In genomic region chr5:43263951-43264350, GRCm38 (mm10) we compare ENCODE assay signal across 12 mouse cellular contexts.
"Had no signal": no experiment of that assay in that cellular context is flagged by ENCODE, and none has a peak within 500 bp of the region (broad histone marks: within the 10 kb centered on the region; RNA-seq: fewer than 3 reads in every experiment).

No protein-coding gene starts in this region.

- H3K9ac ChIP-seq: limb, embryonic 15.5 days; liver, embryonic 12.5 days; lung, embryonic 14.5 days; midbrain, embryonic 12.5 days had no signal

- H3K4me2 ChIP-seq: limb, embryonic 15.5 days; liver, embryonic 12.5 days; lung, embryonic 14.5 days; midbrain, embryonic 12.5 days had no signal

- H3K4me1 ChIP-seq: limb, embryonic 15.5 days; liver, embryonic 12.5 days; midbrain, embryonic 12.5 days had no signal

- H3K27me3 ChIP-seq: limb, embryonic 15.5 days; liver, embryonic 12.5 days; megakaryocyte, embryonic 14.5 days; midbrain, embryonic 12.5 days had no signal

- H3K27ac ChIP-seq: limb, embryonic 15.5 days; liver, embryonic 12.5 days; midbrain, embryonic 12.5 days; stomach, postnatal 0 days had no signal

- DNase-seq: layer of hippocampus, postnatal 36 days; lung, embryonic 14.5 days; lung, postnatal 10 days; lung, postnatal 4 days; thymus, adult 18-20 months; thymus, postnatal 14 days had no signal

- H3K4me3 ChIP-seq: limb, embryonic 15.5 days; liver, embryonic 12.5 days; megakaryocyte, embryonic 14.5 days; midbrain, embryonic 12.5 days had no signal

- H3K36me3 ChIP-seq: limb, embryonic 15.5 days; liver, embryonic 12.5 days had no signal

- H3K9me3 ChIP-seq: limb, embryonic 15.5 days; liver, embryonic 12.5 days; megakaryocyte, embryonic 14.5 days; midbrain, embryonic 12.5 days had no signal

- ATAC-seq: intestine, embryonic 16.5 days; liver, embryonic 12.5 days had no signal
